In genomic region chr10:89720796-89721195, GRCm38 (mm10) we compare ENCODE assay signal across 17 mouse cellular contexts. TPM values are rescaled to one million over a fixed set of nuclear protein-coding genes. Genes with fewer than 3 reads are reported as not detected.
DNase-seq lines count a peak whose midpoint lies in the region; ATAC-seq and TF ChIP-seq lines count a peak whose summit lies in the region.
"Had no signal": no experiment of that assay in that cellular context is flagged by ENCODE, and none has a peak within 500 bp of the region (broad histone marks: within the 10 kb centered on the region; RNA-seq: fewer than 3 reads in every experiment).

No protein-coding gene starts in this region.

- no peaks in the 10 kb centered on the region for H3K9me3 ChIP-seq in heart, postnatal 0 days (replicated peaks; ENCODE audit: control insufficient read depth, low read length)
- H3K9me3 ChIP-seq: midbrain, embryonic 12.5 days had no signal

- H3K27me3 ChIP-seq in heart, postnatal 0 days (ENCODE audit: control insufficient read depth, insufficient read depth, low read length): no peaks in the 10 kb centered on the region
- H3K27me3 ChIP-seq: midbrain, embryonic 12.5 days had no signal

- no peak for TF ChIP-seq EP300 in heart, postnatal 0 days (IDR thresholded peaks at IDR 0.05; ENCODE audit: low read depth)

- no peak overlapping the region for H3K4me2 ChIP-seq in heart, postnatal 0 days (ENCODE audit: low read depth, low read length)
- H3K4me2 ChIP-seq: lung, embryonic 14.5 days; midbrain, embryonic 12.5 days had no signal

- WGBS in heart, postnatal 0 days: 63% methylated on average over 3 of the region's 3 CpGs

- no peak overlapping the region for H3K9ac ChIP-seq in heart, postnatal 0 days (replicated peaks; ENCODE audit: low read depth, low read length)
- H3K9ac ChIP-seq: lung, embryonic 14.5 days; midbrain, embryonic 12.5 days had no signal

- intact Hi-C loops in gastrocnemius, postnatal 36 days (cut with DNase I): no loop called here
- intact Hi-C loops in heart, postnatal 25 days (cut with DNase I): no loop called here

- H3K36me3 ChIP-seq in heart, postnatal 0 days (replicated peaks; ENCODE audit: control insufficient read depth, insufficient read depth, low read length): peaks cover 32% of the 10 kb centered on the region

- DNase-seq in gastrocnemius, adult 18-20 months (ENCODE audit: low spot score): peak; percentile 70
- no peak for DNase-seq in gastrocnemius, postnatal 36 days
- DNase-seq in heart, postnatal 0 days (ENCODE audit: low spot score): peak; percentile 44
- DNase-seq in heart, postnatal 25 days (ENCODE audit: low spot score): no peak
- DNase-seq in adrenal gland, adult 8-10 months: peak; percentile 80
- DNase-seq in fat pad, adult 2 months (ENCODE audit: extremely low read depth, low read depth, low spot score): peak; percentile 59
- no peak for DNase-seq in cerebellum, adult 18-20 months
- no peak for DNase-seq in urinary bladder, adult 18-20 months (ENCODE audit: low spot score in 2 of 2)
- DNase-seq: cerebellum, adult 9-11 months; liver; lung, embryonic 14.5 days; retina, postnatal 1 day had no signal

- TF ChIP-seq CTCF in heart, postnatal 0 days (IDR thresholded peaks at IDR 0.05; ENCODE audit: low read depth): no peak

- H3K4me1 ChIP-seq in heart, postnatal 0 days (ENCODE audit: control insufficient read depth, insufficient read depth): peaks cover 4% of the 10 kb centered on the region; the same call in 1 of the 2 replicates
- H3K4me1 ChIP-seq: midbrain, embryonic 12.5 days had no signal

- H3K27ac ChIP-seq in heart, postnatal 0 days (ENCODE audit: low read depth): peak overlapping the region; percentile 55
- H3K27ac ChIP-seq: macrophage; midbrain, embryonic 12.5 days had no signal

- H3K4me3 ChIP-seq in heart, postnatal 0 days (ENCODE audit: low read depth, low read length): no peak overlapping the region
- H3K4me3 ChIP-seq: midbrain, embryonic 12.5 days; myocyte had no signal

- ATAC-seq in heart, postnatal 0 days (ENCODE audit: insufficient read depth, low read depth): peak; percentile 33; the same call in 1 of the 2 replicates
- ATAC-seq: forebrain, embryonic 14.5 days had no signal

RNA-seq across cellular contexts. Expression of gene Actr6, which starts 11.3 kb away (rescaled TPM):
- 1 to 10 TPM; 5.5 to 7.7 TPM for total RNA-seq in gastrocnemius, adult 18-20 months (2021)
- total RNA-seq in gastrocnemius, postnatal 36 days (2021): 1 to 10 TPM; 5.4 to 5.7 TPM
- 3.4 and 4.5 TPM in 2 replicates for total RNA-seq in heart, postnatal 0 days (2014; rRNA removed; ENCODE audit: low replicate concordance)
- polyA plus RNA-seq in heart, postnatal 0 days (2015; fragmentation: Nextera tagmentation; extraction: Ambion mirVana): 21.9 and 24.2 TPM in 2 replicates
- 10 to 100 TPM; 11.5 to 12.2 TPM for total RNA-seq in heart, postnatal 25 days (2021)
- total RNA-seq in adrenal gland, adult 8-10 months (2022): 10 to 100 TPM; 22.3 to 29.2 (median 24.6) TPM
- polyA plus RNA-seq: small intestine, adult 2 months had no signal

RNA-seq across cellular contexts. Expression of gene Uhrf1bp1l, which starts 24.0 kb away (rescaled TPM):
- total RNA-seq in gastrocnemius, adult 18-20 months (2021): 10 to 100 TPM; 13.2 to 21.6 TPM
- 10 to 100 TPM; 14.8 to 17.2 TPM for total RNA-seq in gastrocnemius, postnatal 36 days (2021)
- total RNA-seq in heart, postnatal 0 days (2014; rRNA removed; ENCODE audit: low replicate concordance): 21.6 and 24.9 TPM in 2 replicates
- 11.2 and 13.7 TPM in 2 replicates for polyA plus RNA-seq in heart, postnatal 0 days (2015; fragmentation: Nextera tagmentation; extraction: Ambion mirVana)
- total RNA-seq in heart, postnatal 25 days (2021): 10 to 100 TPM; 23.0 to 25.0 TPM
- 10 to 100 TPM; 83.1 to 95.1 (median 87.1) TPM for total RNA-seq in adrenal gland, adult 8-10 months (2022)

RNA-seq across cellular contexts. Expression of gene Scyl2, which starts 34.7 kb away (rescaled TPM):
- total RNA-seq in gastrocnemius, adult 18-20 months (2021): 10 to 100 TPM; 12.3 to 12.9 TPM
- 10 to 100 TPM; 12.1 to 12.6 TPM for total RNA-seq in gastrocnemius, postnatal 36 days (2021)
- 31.1 and 43.0 TPM in 2 replicates for total RNA-seq in heart, postnatal 0 days (2014; rRNA removed; ENCODE audit: low replicate concordance)
- 3.1 and 3.7 TPM in 2 replicates for polyA plus RNA-seq in heart, postnatal 0 days (2015; fragmentation: Nextera tagmentation; extraction: Ambion mirVana)
- 10 to 100 TPM; 14.9 to 16.3 TPM for total RNA-seq in heart, postnatal 25 days (2021)
- total RNA-seq in adrenal gland, adult 8-10 months (2022): 10 to 100 TPM; 41.1 to 52.0 (median 48.3) TPM

Comparison
In these comparisons a context has a peak if more than half of its experiments do, and no peak if none do; other contexts are left out.
1. DNase-seq: peak in gastrocnemius, adult 18-20 months (single experiment), heart, postnatal 0 days (single experiment), adrenal gland, adult 8-10 months (single experiment) and fat pad, adult 2 months (single experiment); none in gastrocnemius, postnatal 36 days (0 of 2), heart, postnatal 25 days (single experiment), cerebellum, adult 18-20 months (0 of 2) and urinary bladder, adult 18-20 months (0 of 2).